Mouse (Mus musculus) olfactory bulb, adult 2 months (tissue): ENCODE measurements at regions not wholly inside any gene's neighbourhood (a gene's known extent, or its start where the extent isn't known, plus 50 kb on each side); places are given as distances from the start of the nearest gene placed in this dataset.
"Not testable (repeated sequence)": the region's sequence is repeated elsewhere in the genome, so short reads cannot be mapped to it uniquely, and the experiment has no call there.

Experiments
- H3K27ac ChIP-seq: fragments of 200-500 bp; 2 replicates; pipeline ENCODE4 v1.5.1; 2012; ENCODE audit warnings: low read depth, low read length; ENCODE audit not compliant: insufficient read depth
- H3K4me1 ChIP-seq: fragments of 200-500 bp; 2 replicates; pipeline ENCODE4 v1.6.1; 2012; ENCODE audit warnings: low read length; ENCODE audit not compliant: control insufficient read depth, insufficient read depth
- H3K4me3 ChIP-seq: fragments of 200-500 bp; 2 replicates; pipeline ENCODE4 v1.5.1; 2012; ENCODE audit warnings: mild to moderate bottlenecking, low read depth, low read length, moderate library complexity; ENCODE audit not compliant: insufficient read depth
- CTCF ChIP-seq: fragments of 200-500 bp; IDR thresholded peaks from 2 replicates; pipeline ENCODE4 v1.5.1; 2012; ENCODE audit warnings: low read depth, mild to moderate bottlenecking, low read length, moderate library complexity; ENCODE audit not compliant: insufficient read depth
- POLR2A ChIP-seq: fragments of 200-500 bp; IDR thresholded peaks from 2 replicates; pipeline ENCODE4 v1.6.1; 2012; ENCODE audit warnings: mild to moderate bottlenecking, low read depth, low read length, moderate library complexity; ENCODE audit not compliant: insufficient read depth
- WGBS: fragments of 180-500 bp; shearing (Covaris S2); methylation state at CpG from one replicate; pipeline ENCODE4 v1.1.7; 2018; 5-methylcytosine and 5-hydroxymethylcytosine counted together

DNA sequence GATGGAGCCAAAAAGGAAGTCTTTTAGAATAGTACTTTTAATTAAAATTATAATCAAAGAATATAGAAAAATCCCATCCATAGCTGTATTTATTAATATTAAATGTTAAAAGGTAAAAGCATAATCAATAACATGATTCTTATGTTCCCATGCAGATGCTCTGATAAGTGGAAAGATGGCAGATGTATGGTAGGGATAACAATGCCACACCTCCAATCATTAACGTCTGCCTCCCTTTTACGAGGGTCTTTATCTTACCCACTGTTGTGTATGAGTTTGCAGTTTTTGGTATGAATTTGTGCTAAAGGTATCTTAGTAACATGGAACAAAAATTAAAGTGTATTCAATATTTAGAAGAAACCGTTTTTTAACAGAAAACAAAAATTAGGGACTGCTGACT lies 127.8 kb downstream of the Alg10b start:
- no peaks in the 10 kb centered on the region for H3K4me1 ChIP-seq
- H3K27ac ChIP-seq: no peak overlapping the region
- no peak for TF ChIP-seq CTCF
- no peak for TF ChIP-seq POLR2A
- H3K4me3 ChIP-seq: no peak overlapping the region
- WGBS: 91% methylated on average over 3 of the region's 3 CpGs

DNA sequence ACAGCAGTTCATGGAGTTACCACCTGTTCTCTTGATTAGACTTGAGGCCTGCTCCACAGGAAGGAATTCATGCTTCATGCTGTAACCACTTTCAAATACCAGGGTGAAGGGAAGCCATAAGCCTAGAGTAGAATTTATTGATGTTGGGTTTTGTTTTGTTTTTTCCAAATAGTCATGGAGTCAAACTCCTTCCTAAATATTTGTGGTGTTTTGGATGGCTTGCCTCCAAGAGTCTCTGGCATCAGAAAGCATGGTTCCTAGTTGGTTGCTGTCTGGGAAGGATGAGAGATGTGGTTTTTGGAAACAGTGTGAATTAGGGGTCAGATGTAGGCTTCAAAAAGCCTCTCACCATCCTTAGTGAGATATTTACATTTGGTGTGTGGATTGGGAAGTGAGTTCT lies 141.5 kb downstream of the Alg10b start:
- no peak overlapping the region for H3K27ac ChIP-seq

GRCm38 (mm10) chr15:90377959-90378358 lies 153.8 kb downstream of the Alg10b start:
- WGBS: 63% methylated on average over 2 of the region's 2 CpGs
- TF ChIP-seq CTCF: no peak
- no peak for TF ChIP-seq POLR2A
- Histone ChIP-seq H3K27ac (no peak overlapping the region), H3K4me3 (no peak overlapping the region), H3K4me1 (no peaks in the 10 kb centered on the region)

More for the DNA sequence above, 141.5 kb downstream of the Alg10b start:
- Histone ChIP-seq H3K4me1 (no peaks in the 10 kb centered on the region), H3K4me3 (no peak overlapping the region)
- TF ChIP-seq POLR2A: no peak
- no peak for TF ChIP-seq CTCF

DNA sequence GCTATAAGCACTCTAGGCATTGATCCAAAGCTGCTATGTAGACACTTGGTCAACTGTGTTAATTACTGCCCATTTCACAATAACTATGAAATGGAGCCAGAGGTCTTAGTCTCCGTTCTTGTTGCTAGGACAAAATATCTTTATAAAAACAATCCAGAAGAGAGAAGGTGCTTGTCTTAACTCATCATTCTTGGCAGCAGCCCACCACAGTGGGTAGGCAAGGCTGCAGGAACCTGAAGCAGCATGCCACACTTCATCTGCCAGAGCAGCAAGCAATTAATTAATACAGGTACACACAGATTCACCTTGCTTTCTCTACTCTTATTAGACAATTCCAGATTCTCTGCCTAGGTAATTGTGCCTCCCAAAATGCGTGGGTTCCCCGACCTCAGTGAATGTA lies 172.8 kb downstream of the Alg10b start:
- Histone ChIP-seq H3K27ac (no peak overlapping the region), H3K4me3 (no peak overlapping the region), H3K4me1 (no peaks in the 10 kb centered on the region)
- TF ChIP-seq POLR2A (no peak), CTCF (no peak)
- 86% methylated on average over 3 of the region's 3 CpGs for WGBS

DNA sequence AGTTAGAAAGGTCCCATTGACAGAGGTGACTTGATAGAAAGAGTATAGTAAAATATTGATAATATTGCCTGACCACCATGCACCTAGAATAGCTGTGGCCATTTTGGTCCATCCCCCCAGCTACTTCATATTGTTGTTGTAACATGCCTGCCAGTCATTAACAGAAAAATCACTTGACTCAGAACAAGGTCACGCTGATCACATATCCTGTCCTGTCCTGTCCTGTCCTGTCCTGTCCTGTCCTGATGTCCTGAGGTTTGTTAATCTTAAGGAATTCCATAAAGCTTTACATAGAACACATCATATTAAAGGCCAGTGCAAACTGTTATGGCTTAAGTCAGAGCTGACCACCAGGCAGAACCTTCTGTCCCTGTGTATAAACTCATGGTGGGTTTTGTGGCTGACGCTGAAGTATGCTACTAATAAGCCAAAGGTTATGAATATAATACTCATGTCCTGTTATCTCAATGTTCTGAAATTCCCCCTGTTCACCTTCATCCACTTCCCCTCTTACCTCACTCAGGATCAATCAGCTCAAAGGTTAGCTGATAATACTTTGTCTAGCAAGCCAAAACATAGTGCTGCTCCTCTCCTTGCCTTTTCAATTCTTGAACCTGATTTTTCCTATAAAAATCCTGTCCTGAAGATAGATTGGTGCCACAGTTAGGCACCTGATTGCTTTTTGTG lies 173.7 kb downstream of the Alg10b start:
- Histone ChIP-seq H3K4me3 (no peak overlapping the region), H3K27ac (no peak overlapping the region), H3K4me1 (no peaks in the 10 kb centered on the region)
- TF ChIP-seq POLR2A (no peak), CTCF (no peak)
- 96% methylated on average over 2 of the region's 2 CpGs for WGBS

GRCm38 (mm10) chr15:90400326-90401280 lies 176.5 kb downstream of the Alg10b start:
- WGBS: 68% methylated on average over 5 of the region's 5 CpGs
- Histone ChIP-seq H3K27ac (no peak overlapping the region), H3K4me1 (no peaks in the 10 kb centered on the region), H3K4me3 (no peak overlapping the region)
- TF ChIP-seq POLR2A (no peak), CTCF (no peak)

DNA sequence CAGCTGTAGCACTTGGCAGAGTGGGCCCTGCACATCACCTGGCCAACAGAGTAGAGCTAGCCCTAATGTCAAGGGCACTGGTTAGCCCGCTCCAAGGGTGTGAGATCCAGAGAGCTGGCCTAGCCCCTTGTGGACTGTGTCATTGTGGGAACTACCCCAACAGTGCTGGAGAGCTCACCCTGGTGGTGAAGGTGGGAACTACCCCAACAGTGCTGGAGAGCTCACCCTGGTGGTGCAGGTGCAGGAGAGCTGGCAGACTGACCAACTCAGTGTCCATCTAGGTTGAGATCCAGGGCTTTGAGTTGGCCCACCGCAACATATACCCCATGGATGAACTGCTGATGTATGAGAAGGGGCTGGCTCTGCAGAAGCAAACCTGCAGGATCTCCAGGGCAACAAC lies 196.7 kb downstream of the Alg10b start:
- Histone ChIP-seq H3K4me1 (no peaks in the 10 kb centered on the region), H3K27ac (no peak overlapping the region), H3K4me3 (no peak overlapping the region)
- 100% methylated on average over 2 of the region's 2 CpGs for WGBS
- no peak for TF ChIP-seq CTCF
- no peak for TF ChIP-seq POLR2A

DNA sequence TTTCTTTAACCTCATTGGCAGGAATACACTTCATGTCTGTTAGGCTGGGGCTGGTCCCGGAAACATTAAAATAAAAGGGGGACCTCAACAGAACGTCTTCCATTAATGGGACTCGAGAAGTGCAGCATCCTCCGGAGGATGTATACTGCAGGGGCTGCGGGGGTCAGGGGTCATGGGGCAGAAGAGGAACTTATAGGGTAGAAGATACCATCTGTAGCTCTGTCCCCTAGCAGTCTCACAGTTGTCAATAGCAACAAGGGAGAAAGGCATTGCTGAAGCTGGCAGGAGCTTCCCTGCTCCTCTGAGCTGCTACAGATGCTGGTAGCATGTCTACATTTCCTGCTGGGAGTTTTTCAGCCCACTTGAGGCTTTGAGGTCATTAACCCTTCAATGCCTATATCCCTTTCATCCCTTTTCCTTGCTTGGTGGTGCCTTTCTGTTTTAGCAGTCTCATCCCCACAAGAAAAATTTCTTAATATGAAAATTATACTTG lies 198.1 kb downstream of the Alg10b start:
- no peak overlapping the region for H3K27ac ChIP-seq
- TF ChIP-seq CTCF (no peak), POLR2A (no peak)
- no peak overlapping the region for H3K4me3 ChIP-seq
- H3K4me1 ChIP-seq: no peaks in the 10 kb centered on the region
- WGBS: 41% methylated on average over 5 of the region's 5 CpGs

DNA sequence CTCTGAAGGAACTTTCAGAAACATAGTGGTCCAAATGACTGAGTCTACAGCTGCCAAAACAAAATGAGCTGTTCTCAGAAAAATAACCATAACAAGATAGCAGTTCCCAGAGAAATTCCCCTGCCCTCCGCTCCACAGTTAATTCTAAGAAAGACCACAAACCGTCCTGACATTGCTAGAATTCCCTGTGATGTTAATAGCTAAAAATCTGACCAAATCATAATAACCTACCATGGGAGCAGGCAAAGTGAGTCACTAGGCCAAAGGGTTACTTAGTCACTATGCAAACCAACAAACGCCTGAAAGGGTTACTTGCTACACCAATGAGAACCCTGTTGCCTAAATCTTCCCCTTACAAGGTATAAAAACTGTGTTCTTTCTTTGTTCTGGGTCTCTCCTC lies 206.9 kb downstream of the Alg10b start:
- WGBS: 94% methylated on average over 3 of the region's 3 CpGs
- not testable (repeated sequence) for H3K4me3 ChIP-seq, H3K4me1 ChIP-seq, H3K27ac ChIP-seq
